Mouse (Mus musculus): ENCODE results near the gene Gba2.

GRCm38 (mm10) chr4:43533270-43533669 is 45.4 kb downstream of the Gba2 start:
- TF ChIP-seq CTCF (IDR thresholded peaks at IDR 0.05; ENCODE audit: borderline replicate concordance, insufficient read depth, low read length) (no peak), POLR2A (IDR thresholded peaks at IDR 0.05; ENCODE audit: low read depth, low read length) (no peak)
